Mouse (Mus musculus) central nervous system, embryonic 14 days (tissue): ENCODE measurements around the gene Kl. TPM values are rescaled to one million over a fixed set of nuclear protein-coding genes. Genes with fewer than 3 reads are reported as not detected.

Source experiments
- polyA plus RNA-seq: library from polyadenylated mRNA; depleted of rRNA; stranded (reverse); fragments of >200 nt; gene quantifications from 2 replicates; pipeline ENCODE4 v1.2.3, GENCODE M21; 2012; rRNA removed

Kl gene
- polyA plus RNA-seq, result 0.41 and 0.55 TPM in 2 replicates

GRCm38 (mm10) chr5:150952328-150952668, at the start of gene Kl:
Gene Kl, plus strand, starts transcription at chr5:150952607.

